Mouse (Mus musculus) thymus, postnatal 0 days (tissue): ENCODE measurements around the gene Hspb3. TPM values are rescaled to one million over a fixed set of nuclear protein-coding genes. Genes with fewer than 3 reads are reported as not detected.

ENCODE experiments used
- DNase-seq: peaks from one replicate; pipeline ENCODE4 v3.0.0-alpha.2; 2015; ENCODE audit warnings: low spot score
- polyA plus RNA-seq: library from polyadenylated mRNA; unstranded; fragments of >200 nt; fragmentation: Nextera tagmentation; extraction: Ambion mirVana; gene quantifications from 2 replicates; pipeline ENCODE4 v1.2.1, GENCODE M21; 2015

Hspb3 gene
- polyA plus RNA-seq, result 0.22 TPM in 1 of 2 replicates, not detected in the other

GRCm38 (mm10) chr13:113663151-113663779 lies at the start of gene Hspb3:
Hspb3 (minus strand) TSS chr13:113663676.
- no peak for DNase-seq

- DNase-seq, result no peak
Observed at GRCm38 (mm10) chr13:113713186-113713585, 49.7 kb upstream of the Hspb3 start.

- no peak for DNase-seq
Observed at GRCm38 (mm10) chr13:113706183-113706582, 42.7 kb upstream of the Hspb3 start.

GRCm38 (mm10) chr13:113701185-113701584 lies 37.7 kb upstream of the Hspb3 start:
- no peak for DNase-seq

GRCm38 (mm10) chr13:113699928-113700327 lies 36.5 kb upstream of the Hspb3 start:
- DNase-seq, result no peak

- no peak for DNase-seq
Observed at GRCm38 (mm10) chr13:113699415-113699873, 36.0 kb upstream of the Hspb3 start.

- DNase-seq, result no peak
Observed at GRCm38 (mm10) chr13:113696838-113697321, 33.4 kb upstream of the Hspb3 start.

- DNase-seq, result peak; percentile 64
Observed at GRCm38 (mm10) chr13:113693383-113693782, 29.9 kb upstream of the Hspb3 start.

GRCm38 (mm10) chr13:113691644-113692043 lies 28.2 kb upstream of the Hspb3 start:
- DNase-seq, result peak; percentile 7

GRCm38 (mm10) chr13:113689883-113690282 lies 26.4 kb upstream of the Hspb3 start:
- DNase-seq, result no peak

- DNase-seq, result no peak
Observed at GRCm38 (mm10) chr13:113686691-113687121, 23.2 kb upstream of the Hspb3 start.

- no peak for DNase-seq
Observed at GRCm38 (mm10) chr13:113682821-113683220, 19.3 kb upstream of the Hspb3 start.

- DNase-seq, result no peak
Observed at GRCm38 (mm10) chr13:113680646-113681045, 17.2 kb upstream of the Hspb3 start.

- peak; percentile 82 for DNase-seq
Observed at GRCm38 (mm10) chr13:113669459-113670077, 6.1 kb upstream of the Hspb3 start.

- no peak for DNase-seq
Observed at GRCm38 (mm10) chr13:113663883-113664282, 407 bp upstream of the Hspb3 start.

GRCm38 (mm10) chr13:113661826-113662271 lies 1.6 kb downstream of the Hspb3 start:
- peak; percentile 13 for DNase-seq

GRCm38 (mm10) chr13:113660576-113661310 lies 2.7 kb downstream of the Hspb3 start:
- no peak for DNase-seq

- no peak for DNase-seq
Observed at GRCm38 (mm10) chr13:113657204-113657603, 6.3 kb downstream of the Hspb3 start.

- no peak for DNase-seq
Observed at GRCm38 (mm10) chr13:113656639-113657038, 6.8 kb downstream of the Hspb3 start.

GRCm38 (mm10) chr13:113655511-113655910 lies 8.0 kb downstream of the Hspb3 start:
- no peak for DNase-seq

- DNase-seq, result no peak
Observed at GRCm38 (mm10) chr13:113640944-113641597, 22.4 kb downstream of the Hspb3 start.
